Mouse (Mus musculus) left cerebral cortex, adult 6 months (tissue): Measurements from ENCODE around the gene Eln. TPM values are rescaled to one million over a fixed set of nuclear protein-coding genes. Genes with fewer than 3 reads are reported as not detected.

Experiments
- long read RNA-seq, 2 experiments: library from polyadenylated mRNA; unstranded; transcript quantifications; one replicate each; pipeline ENCODE4 v2.0.0; 2019 to 2020
- polyA plus RNA-seq: library from polyadenylated mRNA; unstranded; fragments of <200 nt; fragmentation: Nextera tagmentation; gene quantifications from 2 replicates; pipeline ENCODE4 v1.2.3, GENCODE M21; 2021

Eln gene
- polyA plus RNA-seq: 0.22 and 0.41 TPM in 2 replicates
- long read RNA-seq, experiment 1, partial matches to known transcripts: 1 of 2 reads
- long read RNA-seq, experiment 1, other reads (novel, unspliced or antisense): 0 of 2 reads
- long read RNA-seq, experiment 2: 0 reads

GRCm38 (mm10) chr5:134746890-134747511, at the start of gene Eln:
Gene Eln, minus strand, starts transcription at chr5:134747323.

DNA sequence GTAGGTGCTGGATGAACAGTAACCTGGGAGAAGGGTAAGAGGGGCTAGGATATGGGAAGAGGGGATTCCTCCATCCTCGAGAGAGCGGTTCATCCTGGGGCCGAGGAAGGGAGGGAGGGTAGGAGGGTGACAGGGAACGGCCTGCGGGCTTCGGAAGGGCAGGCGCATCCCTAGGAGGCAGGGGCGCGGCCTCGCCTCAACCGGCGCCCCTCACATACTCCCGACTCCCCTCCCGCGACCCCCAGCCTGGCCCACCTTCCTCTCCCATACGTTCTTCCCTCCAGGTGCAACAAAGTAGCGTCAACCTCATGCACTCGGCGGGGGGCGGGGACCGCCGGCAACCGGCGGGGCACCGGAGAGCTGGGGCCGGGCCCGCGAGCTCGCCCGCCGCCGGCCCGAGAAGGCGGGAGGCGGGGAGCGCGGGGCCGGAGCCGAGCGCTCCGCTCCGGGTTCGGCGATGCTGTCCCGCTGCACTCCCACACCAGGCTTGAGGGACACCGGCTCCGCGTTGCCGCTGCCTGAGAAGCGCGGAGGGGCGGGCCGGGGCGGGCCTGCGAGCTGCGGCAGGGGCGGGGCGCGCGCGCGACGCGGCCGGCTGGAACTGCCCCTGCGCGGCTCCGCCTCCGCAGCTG, 58.9 kb downstream of the Eln start, which contains the start of gene Limk1:
Gene Limk1, minus strand, starts transcription at position 513 of the 632 bp plus-strand sequence.

Other genes with a start within 250 kb of the Eln start
- gene Clip2, start 194.9 kb downstream of the Eln start, polyA plus RNA-seq: 4.8 and 8.1 TPM in 2 replicates
- 0.14 and 0.18 TPM in 2 replicates for gene Syna, start 187.2 kb downstream of the Eln start, polyA plus RNA-seq
- gene Rfc2, start 166.0 kb downstream of the Eln start, polyA plus RNA-seq: 75.8 and 100 TPM in 2 replicates
- 2.6 and 3.9 TPM in 2 replicates for gene Lat2, start 132.3 kb downstream of the Eln start, polyA plus RNA-seq
- 294 and 336 TPM in 2 replicates for gene Eif4h, start 107.8 kb downstream of the Eln start, polyA plus RNA-seq
- gene Limk1, start 58.7 kb downstream of the Eln start, polyA plus RNA-seq: 2.4 and 20.3 TPM in 2 replicates
- gene Tmem270, start 159.4 kb upstream of the Eln start, polyA plus RNA-seq: not detected in 2 replicates
- gene Cldn13, start 168.2 kb upstream of the Eln start, polyA plus RNA-seq: not detected in 2 replicates
- gene Mettl27, start 185.0 kb upstream of the Eln start, polyA plus RNA-seq: 6.6 and 7.4 TPM in 2 replicates
- gene Cldn4, start 199.6 kb upstream of the Eln start, polyA plus RNA-seq: not detected in 2 replicates
- 0.85 and 1.2 TPM in 2 replicates for gene Cldn3, start 238.9 kb upstream of the Eln start, polyA plus RNA-seq